Mouse (Mus musculus) cortical plate, adult 2 months (tissue): ENCODE data around the gene Dhdh.

Experiments
- CTCF ChIP-seq: fragments of 200-500 bp; IDR thresholded peaks from 2 replicates; pipeline ENCODE4 v1.5.1; 2011; ENCODE audit warnings: mild to moderate bottlenecking, control low read depth, low read length; ENCODE audit not compliant: insufficient read depth; ENCODE audit errors: extremely low read depth
- POLR2A ChIP-seq: fragments of 200-500 bp; IDR thresholded peaks from 2 replicates; pipeline ENCODE4 v1.6.1; 2011; ENCODE audit warnings: mild to moderate bottlenecking, low read length, control low read depth; ENCODE audit not compliant: insufficient read depth; ENCODE audit errors: extremely low read depth

- no peak for TF ChIP-seq POLR2A
- TF ChIP-seq CTCF, result no peak
Measured at GRCm38 (mm10) chr7:45455932-45456696, 32.5 kb downstream of the Dhdh start.
